Mouse (Mus musculus): ENCODE measurements at regions not wholly inside any gene's neighbourhood (a gene's known extent, or its start where the extent isn't known, plus 50 kb on each side); places are given as distances from the start of the nearest gene placed in this dataset.

DNA sequence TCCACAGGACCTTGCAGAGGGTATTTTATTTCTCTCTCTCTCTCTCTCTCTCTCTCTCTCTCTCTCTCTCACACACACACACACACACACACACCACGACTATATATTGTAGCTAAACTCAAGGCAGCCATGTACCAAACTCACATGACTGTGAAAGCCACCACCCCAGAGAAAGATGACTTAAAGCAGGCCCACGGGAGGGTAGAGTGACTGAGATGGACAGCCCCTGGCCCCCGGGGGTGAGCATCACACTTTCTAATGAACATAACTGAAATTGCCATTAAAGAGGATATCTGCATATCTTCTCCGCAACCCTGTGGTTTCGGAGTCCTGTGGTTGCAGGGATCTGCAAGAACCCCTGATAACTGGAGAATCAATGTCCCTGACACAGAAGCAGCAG lies 197.1 kb upstream of the Spdye4c start:
- H3K9ac ChIP-seq, result no peak overlapping the region
- no peak for ATAC-seq
- peaks cover 40% of the 10 kb centered on the region for H3K27me3 ChIP-seq (replicated peaks)
- H3K9me3 ChIP-seq (replicated peaks), result no peaks in the 10 kb centered on the region
- 41% methylated on average over 5 of the region's 5 CpGs for WGBS (ENCODE audit: insufficient replicate concordance)
- H3K4me1 ChIP-seq, result peaks cover 4% of the 10 kb centered on the region; the same call in 1 of the 2 replicates
- H3K4me2 ChIP-seq, result 0 out of 2 replicates have a peak overlapping the region, but pooled peaks have one; percentile 3
- H3K27ac ChIP-seq, result no peak overlapping the region
- H3K36me3 ChIP-seq, result no peaks in the 10 kb centered on the region
- no peak overlapping the region for H3K4me3 ChIP-seq

DNA sequence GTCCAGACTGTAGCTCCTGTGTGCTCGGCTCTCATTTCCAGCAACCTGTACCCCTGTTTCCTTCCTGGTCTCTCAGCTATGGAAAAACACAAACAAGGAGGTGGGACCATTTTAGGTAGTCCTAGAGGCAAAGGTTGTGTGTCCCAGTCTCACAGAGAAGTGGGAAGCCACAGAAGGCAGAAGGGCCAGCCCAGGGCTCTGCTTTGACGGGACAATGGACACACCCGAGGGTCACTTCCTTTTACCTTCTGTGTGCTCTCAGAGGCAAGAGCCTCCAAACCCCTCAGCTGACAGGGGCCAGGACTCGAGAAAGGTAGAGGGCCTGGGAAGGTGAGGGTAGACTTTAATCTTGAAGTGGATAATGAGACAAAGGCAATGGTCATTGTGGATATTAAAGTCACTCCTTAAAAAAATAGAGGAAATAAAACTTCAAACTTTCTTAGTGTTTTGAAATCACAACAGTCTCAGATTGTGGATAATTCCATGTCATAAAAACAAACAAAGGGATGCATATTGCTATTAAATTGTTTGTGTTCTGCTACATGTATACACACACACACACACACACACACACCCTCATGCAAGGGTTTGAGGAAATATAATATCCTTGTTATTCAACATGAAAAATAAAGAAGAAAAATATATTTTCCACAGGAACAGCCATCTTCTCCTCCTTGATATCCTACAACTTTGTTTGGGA lies 195.6 kb upstream of the Spdye4c start:
- no peaks in the 10 kb centered on the region for H3K9me3 ChIP-seq (replicated peaks)
- H3K27ac ChIP-seq, result no peak overlapping the region
- WGBS (ENCODE audit: insufficient replicate concordance), result 32% methylated on average over 4 of the region's 4 CpGs

GRCm38 (mm10) chr2:128396008-128396346 lies 195.0 kb upstream of the Spdye4c start:
- peak; percentile 40; the same call in 1 of the 2 replicates for ATAC-seq
- Histone ChIP-seq H3K4me2 (no peak overlapping the region), H3K4me3 (no peak overlapping the region), H3K36me3 (no peaks in the 10 kb centered on the region), H3K9me3 (replicated peaks) (no peaks in the 10 kb centered on the region), H3K27ac (no peak overlapping the region), H3K9ac (no peak overlapping the region), H3K27me3 (replicated peaks) (peaks cover 36% of the 10 kb centered on the region), H3K4me1 (peaks cover 4% of the 10 kb centered on the region; the same call in 1 of the 2 replicates)
- 2% methylated on average over 9 of the region's 9 CpGs for WGBS (ENCODE audit: insufficient replicate concordance)

More for the DNA sequence above, 195.6 kb upstream of the Spdye4c start:
- H3K36me3 ChIP-seq, result no peaks in the 10 kb centered on the region
- H3K4me3 ChIP-seq, result no peak overlapping the region
- H3K4me1 ChIP-seq, result peaks cover 4% of the 10 kb centered on the region; the same call in 1 of the 2 replicates
- ATAC-seq, result no peak
- H3K9ac ChIP-seq, result no peak overlapping the region
- peaks cover 40% of the 10 kb centered on the region for H3K27me3 ChIP-seq (replicated peaks)
- H3K4me2 ChIP-seq, result no peak overlapping the region

DNA sequence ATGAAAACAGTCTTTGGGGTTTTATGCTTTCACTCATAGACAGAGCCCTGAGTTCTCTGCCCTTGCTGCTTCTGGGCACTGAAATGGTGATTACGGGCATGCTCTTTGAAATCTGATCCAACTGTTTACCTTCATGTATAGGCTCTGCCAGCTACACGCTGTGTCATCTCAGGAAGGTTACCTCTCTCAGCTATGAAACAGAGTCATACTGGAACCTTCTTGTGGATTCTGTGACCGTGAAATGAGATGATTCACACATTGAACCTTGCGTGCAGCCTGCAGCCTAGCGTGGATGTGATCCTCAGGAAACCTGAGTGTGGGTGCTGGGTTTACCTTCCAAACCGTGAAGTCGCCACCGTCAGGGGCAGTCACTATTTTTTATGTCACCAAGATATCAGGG lies 189.7 kb upstream of the Spdye4c start:
- no peak overlapping the region for H3K4me3 ChIP-seq
- H3K27ac ChIP-seq, result no peak overlapping the region
- no peak overlapping the region for H3K4me2 ChIP-seq
- no peak for ATAC-seq
- no peaks in the 10 kb centered on the region for H3K9me3 ChIP-seq (replicated peaks)
- H3K9ac ChIP-seq, result no peak overlapping the region
- H3K4me1 ChIP-seq, result peaks cover 7% of the 10 kb centered on the region
- no peaks in the 10 kb centered on the region for H3K27me3 ChIP-seq (replicated peaks)
- WGBS (ENCODE audit: insufficient replicate concordance), result 68% methylated on average over 8 of the region's 8 CpGs
- H3K36me3 ChIP-seq, result no peaks in the 10 kb centered on the region

GRCm38 (mm10) chr2:128403143-128403935 lies 187.7 kb upstream of the Spdye4c start:
- Histone ChIP-seq H3K9ac (no peak overlapping the region), H3K4me3 (no peak overlapping the region), H3K36me3 (no peaks in the 10 kb centered on the region), H3K9me3 (replicated peaks) (no peaks in the 10 kb centered on the region), H3K4me1 (peaks cover 14% of the 10 kb centered on the region), H3K27ac (no peak overlapping the region), H3K4me2 (no peak overlapping the region), H3K27me3 (replicated peaks) (no peaks in the 10 kb centered on the region)
- no peak for ATAC-seq
- 57% methylated on average over 11 of the region's 11 CpGs for WGBS (ENCODE audit: insufficient replicate concordance)

DNA sequence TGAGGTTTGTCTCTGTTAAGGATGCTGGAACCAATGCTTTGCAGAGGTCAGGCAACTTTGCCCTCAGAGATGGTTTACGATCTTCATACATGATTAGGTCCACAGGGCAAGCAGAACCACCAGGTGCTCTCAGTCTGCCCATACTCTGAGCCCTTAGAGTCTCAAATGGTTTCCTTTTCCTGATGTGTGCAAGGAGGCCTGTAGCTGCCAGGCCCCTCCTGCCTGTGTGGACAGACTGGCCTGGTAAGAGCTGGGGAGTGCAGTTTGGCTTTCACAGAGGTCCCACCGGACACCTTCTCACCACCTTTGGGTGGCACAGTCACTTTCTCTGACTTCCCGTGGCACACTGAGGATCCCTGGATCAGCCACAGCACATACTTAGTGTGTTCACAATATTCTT lies 186.6 kb upstream of the Spdye4c start:
- H3K27ac ChIP-seq, result no peak overlapping the region
- 66% methylated on average over 3 of the region's 3 CpGs for WGBS (ENCODE audit: insufficient replicate concordance)
- no peaks in the 10 kb centered on the region for H3K27me3 ChIP-seq (replicated peaks)
- H3K4me3 ChIP-seq, result no peak overlapping the region
- H3K4me2 ChIP-seq, result no peak overlapping the region
- H3K36me3 ChIP-seq, result no peaks in the 10 kb centered on the region
- H3K9me3 ChIP-seq (replicated peaks), result no peaks in the 10 kb centered on the region
- no peak overlapping the region for H3K9ac ChIP-seq
- peaks cover 14% of the 10 kb centered on the region for H3K4me1 ChIP-seq
- no peak for ATAC-seq

- no peak for ATAC-seq
- H3K4me2 ChIP-seq, result no peak overlapping the region
- H3K9me3 ChIP-seq (replicated peaks), result no peaks in the 10 kb centered on the region
- peaks cover 14% of the 10 kb centered on the region for H3K4me1 ChIP-seq
- WGBS (ENCODE audit: insufficient replicate concordance), result 44% methylated on average over 7 of the region's 7 CpGs
- no peaks in the 10 kb centered on the region for H3K36me3 ChIP-seq
- no peak overlapping the region for H3K4me3 ChIP-seq
- H3K27me3 ChIP-seq (replicated peaks), result no peaks in the 10 kb centered on the region
- H3K9ac ChIP-seq, result no peak overlapping the region
- H3K27ac ChIP-seq, result no peak overlapping the region
Measured at GRCm38 (mm10) chr2:128407076-128407475, 183.9 kb upstream of the Spdye4c start.

- Histone ChIP-seq H3K9me3 (replicated peaks) (no peaks in the 10 kb centered on the region), H3K4me3 (no peak overlapping the region), H3K4me1 (peaks cover 9% of the 10 kb centered on the region; the same call in 1 of the 2 replicates), H3K4me2 (no peak overlapping the region), H3K27ac (no peak overlapping the region), H3K9ac (no peak overlapping the region), H3K36me3 (no peaks in the 10 kb centered on the region), H3K27me3 (replicated peaks) (no peaks in the 10 kb centered on the region)
- 38% methylated on average over 6 of the region's 6 CpGs for WGBS (ENCODE audit: insufficient replicate concordance)
- no peak for ATAC-seq
Measured at GRCm38 (mm10) chr2:128408718-128409117, 182.3 kb upstream of the Spdye4c start.

- Histone ChIP-seq H3K9ac (no peak overlapping the region), H3K4me2 (no peak overlapping the region), H3K27me3 (replicated peaks) (no peaks in the 10 kb centered on the region), H3K4me1 (peaks cover 9% of the 10 kb centered on the region; the same call in 1 of the 2 replicates), H3K27ac (no peak overlapping the region), H3K4me3 (no peak overlapping the region), H3K36me3 (no peaks in the 10 kb centered on the region), H3K9me3 (replicated peaks) (no peaks in the 10 kb centered on the region)
- WGBS (ENCODE audit: insufficient replicate concordance), result 16% methylated on average over 10 of the region's 10 CpGs
- ATAC-seq, result peak; percentile 44
Measured at GRCm38 (mm10) chr2:128412352-128412751, 178.7 kb upstream of the Spdye4c start.

DNA sequence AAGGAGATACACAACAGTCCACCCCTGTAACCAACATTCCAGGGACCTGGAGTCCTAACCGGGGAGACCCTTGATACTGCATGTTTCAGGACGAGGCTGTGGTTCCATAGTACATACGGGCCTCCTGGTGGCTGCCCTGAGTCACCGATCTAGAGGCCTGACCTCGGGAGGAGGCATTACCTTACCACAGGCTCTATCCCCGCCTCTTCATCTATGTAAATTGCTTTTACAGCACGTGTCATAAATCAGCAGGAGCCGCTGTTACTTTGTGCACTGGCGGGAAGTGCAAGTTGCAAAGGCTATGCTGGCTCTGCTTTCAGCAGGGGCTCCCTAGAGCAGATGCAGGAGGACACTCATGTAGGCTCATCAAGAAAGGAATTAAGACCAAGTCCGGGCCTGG lies 178.0 kb upstream of the Spdye4c start:
- 29% methylated on average over 10 of the region's 10 CpGs for WGBS (ENCODE audit: insufficient replicate concordance)
- ATAC-seq, result no peak
- no peak overlapping the region for H3K9ac ChIP-seq
- no peak overlapping the region for H3K27ac ChIP-seq
- peaks cover 8% of the 10 kb centered on the region for H3K4me1 ChIP-seq
- H3K4me3 ChIP-seq, result no peak overlapping the region
- no peaks in the 10 kb centered on the region for H3K27me3 ChIP-seq (replicated peaks)
- no peaks in the 10 kb centered on the region for H3K36me3 ChIP-seq
- H3K9me3 ChIP-seq (replicated peaks), result no peaks in the 10 kb centered on the region
- no peak overlapping the region for H3K4me2 ChIP-seq

- H3K36me3 ChIP-seq, result no peaks in the 10 kb centered on the region
- H3K9me3 ChIP-seq (replicated peaks), result no peaks in the 10 kb centered on the region
- no peak for ATAC-seq
- no peaks in the 10 kb centered on the region for H3K27me3 ChIP-seq (replicated peaks)
- H3K4me2 ChIP-seq, result no peak overlapping the region
- no peak overlapping the region for H3K4me3 ChIP-seq
- no peak overlapping the region for H3K27ac ChIP-seq
- WGBS (ENCODE audit: insufficient replicate concordance), result 65% methylated on average over 17 of the region's 17 CpGs
- H3K9ac ChIP-seq, result no peak overlapping the region
- peaks cover 25% of the 10 kb centered on the region for H3K4me1 ChIP-seq
Measured at GRCm38 (mm10) chr2:128414588-128415240, 176.3 kb upstream of the Spdye4c start.

- H3K4me3 ChIP-seq, result no peak overlapping the region
- H3K9ac ChIP-seq, result no peak overlapping the region
- no peak overlapping the region for H3K4me2 ChIP-seq
- no peaks in the 10 kb centered on the region for H3K36me3 ChIP-seq
- H3K27ac ChIP-seq, result no peak overlapping the region
- no peaks in the 10 kb centered on the region for H3K9me3 ChIP-seq (replicated peaks)
- no peaks in the 10 kb centered on the region for H3K27me3 ChIP-seq (replicated peaks)
- peaks cover 39% of the 10 kb centered on the region for H3K4me1 ChIP-seq
- no peak for ATAC-seq
- WGBS (ENCODE audit: insufficient replicate concordance), result 45% methylated on average over 7 of the region's 7 CpGs
Measured at GRCm38 (mm10) chr2:128416416-128416815, 174.6 kb upstream of the Spdye4c start.
